Mouse (Mus musculus): ENCODE results near the gene Sipa1l2. TPM values are rescaled to one million over a fixed set of nuclear protein-coding genes. Genes with fewer than 3 reads are reported as not detected.

The Sipa1l2 gene
- polyA plus RNA-seq, 1 experiment: 35.6 TPM

- Histone ChIP-seq H3K4me3 (replicated peaks; ENCODE audit: insufficient read depth, low read depth, low read length) (no peak overlapping the region), H3K4me1 (ENCODE audit: control insufficient read depth, insufficient read depth, low read length) (no peaks in the 10 kb centered on the region; the same call in 1 of the 2 replicates), H3K27ac (ENCODE audit: insufficient read depth, low read length) (no peak overlapping the region), H3K27me3 (ENCODE audit: control insufficient read depth, insufficient read depth, low read length) (no peaks in the 10 kb centered on the region)
- no peak for DNase-seq
- 65% methylated on average over 7 of the region's 7 CpGs for WGBS
- TF ChIP-seq CTCF (IDR thresholded peaks at IDR 0.05; ENCODE audit: borderline replicate concordance, insufficient read depth, low read depth, low read length): no peak
- no peak for TF ChIP-seq POLR2A (IDR thresholded peaks at IDR 0.05; ENCODE audit: borderline replicate concordance, insufficient read depth, low read length)
Measured at GRCm38 (mm10) chr8:125435320-125436100, 134.1 kb downstream of the Sipa1l2 start.

- DNase-seq: no peak
- no peaks in the 10 kb centered on the region; the same call in 1 of the 2 replicates for H3K4me1 ChIP-seq (ENCODE audit: control insufficient read depth, insufficient read depth, low read length)
- 77% methylated on average over 8 of the region's 8 CpGs for WGBS
- TF ChIP-seq POLR2A (IDR thresholded peaks at IDR 0.05; ENCODE audit: borderline replicate concordance, insufficient read depth, low read length): no peak
- no peak for TF ChIP-seq CTCF (IDR thresholded peaks at IDR 0.05; ENCODE audit: borderline replicate concordance, insufficient read depth, low read depth, low read length)
- no peak overlapping the region for H3K4me3 ChIP-seq (replicated peaks; ENCODE audit: insufficient read depth, low read depth, low read length)
- H3K27ac ChIP-seq (ENCODE audit: insufficient read depth, low read length): no peak overlapping the region
- H3K27me3 ChIP-seq (ENCODE audit: control insufficient read depth, insufficient read depth, low read length): no peaks in the 10 kb centered on the region
Measured at GRCm38 (mm10) chr8:125434151-125434550, 135.5 kb downstream of the Sipa1l2 start.

DNA sequence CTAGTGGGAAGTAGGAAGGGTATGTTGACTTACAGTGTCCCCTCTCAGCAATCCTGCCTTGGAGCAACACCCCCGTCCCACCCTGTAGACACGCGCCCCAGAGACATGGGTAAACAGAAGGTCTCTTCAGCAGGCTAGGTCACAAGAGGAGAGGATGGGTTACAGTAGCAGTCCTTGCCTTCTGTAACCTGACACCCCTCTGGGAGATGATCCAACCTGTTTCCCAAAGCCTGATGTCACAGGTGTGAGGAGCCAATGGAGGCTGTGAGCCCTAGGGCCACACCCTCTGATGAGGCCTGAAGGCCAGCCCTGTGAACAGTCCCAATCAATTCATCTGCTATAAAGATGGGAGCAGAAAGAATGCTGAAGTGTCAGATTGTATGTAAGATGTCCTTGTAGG is 138.3 kb downstream of the Sipa1l2 start:
- DNase-seq: no peak
- WGBS: 94% methylated on average over 3 of the region's 3 CpGs
- no peak for TF ChIP-seq POLR2A (IDR thresholded peaks at IDR 0.05; ENCODE audit: borderline replicate concordance, insufficient read depth, low read length)
- TF ChIP-seq CTCF (IDR thresholded peaks at IDR 0.05; ENCODE audit: borderline replicate concordance, insufficient read depth, low read depth, low read length): no peak
- Histone ChIP-seq H3K27me3 (ENCODE audit: control insufficient read depth, insufficient read depth, low read length) (no peaks in the 10 kb centered on the region), H3K27ac (ENCODE audit: insufficient read depth, low read length) (no peak overlapping the region), H3K4me3 (replicated peaks; ENCODE audit: insufficient read depth, low read depth, low read length) (no peak overlapping the region), H3K4me1 (ENCODE audit: control insufficient read depth, insufficient read depth, low read length) (no peaks in the 10 kb centered on the region; the same call in 1 of the 2 replicates)

GRCm38 (mm10) chr8:125430796-125431195 is 138.8 kb downstream of the Sipa1l2 start:
- TF ChIP-seq CTCF (IDR thresholded peaks at IDR 0.05; ENCODE audit: borderline replicate concordance, insufficient read depth, low read depth, low read length) (no peak), POLR2A (IDR thresholded peaks at IDR 0.05; ENCODE audit: borderline replicate concordance, insufficient read depth, low read length) (no peak)
- Histone ChIP-seq H3K4me1 (ENCODE audit: control insufficient read depth, insufficient read depth, low read length) (no peaks in the 10 kb centered on the region; the same call in 1 of the 2 replicates), H3K27me3 (ENCODE audit: control insufficient read depth, insufficient read depth, low read length) (no peaks in the 10 kb centered on the region), H3K4me3 (replicated peaks; ENCODE audit: insufficient read depth, low read depth, low read length) (no peak overlapping the region), H3K27ac (ENCODE audit: insufficient read depth, low read length) (no peak overlapping the region)
- no peak for DNase-seq
- WGBS: 97% methylated on average over 5 of the region's 5 CpGs

DNA sequence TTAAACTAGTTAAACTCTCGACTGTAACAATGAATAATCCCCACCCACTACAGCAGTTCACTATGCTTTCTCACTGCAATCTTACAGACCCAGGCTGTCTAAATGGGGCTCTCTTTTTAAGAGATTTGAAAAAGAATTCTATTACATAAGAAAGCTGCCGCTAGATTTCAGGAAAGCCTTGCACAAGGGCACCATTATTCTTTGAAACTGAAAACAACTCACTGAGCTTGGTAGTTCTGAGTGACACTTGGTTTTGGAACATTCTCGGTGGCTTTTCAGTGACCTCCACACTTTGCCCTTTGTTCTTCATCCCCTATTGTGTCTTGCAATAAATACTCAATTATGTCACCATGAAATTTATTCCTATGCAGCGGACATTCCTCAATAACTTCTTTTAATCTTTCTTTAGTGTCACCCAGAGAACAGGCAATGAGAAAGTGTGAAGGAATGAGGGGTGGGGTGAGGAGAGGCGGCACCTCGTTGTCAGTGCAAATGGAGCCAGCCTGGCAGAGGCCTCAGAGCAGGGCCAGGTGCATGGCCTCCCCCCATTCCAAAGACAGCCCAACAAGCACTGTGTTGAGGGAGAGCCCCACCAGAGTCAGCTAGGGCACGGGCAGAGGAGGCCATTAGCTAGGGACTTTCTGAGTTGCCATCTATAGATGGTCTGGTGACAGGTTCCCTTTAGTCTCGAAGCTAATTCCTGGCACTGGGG is 140.5 kb downstream of the Sipa1l2 start:
- no peaks in the 10 kb centered on the region for H3K27me3 ChIP-seq (ENCODE audit: control insufficient read depth, insufficient read depth, low read length)
- H3K4me1 ChIP-seq (ENCODE audit: control insufficient read depth, insufficient read depth, low read length): no peaks in the 10 kb centered on the region
- 66% methylated on average over 8 of the region's 8 CpGs for WGBS
- no peak for TF ChIP-seq POLR2A (IDR thresholded peaks at IDR 0.05; ENCODE audit: borderline replicate concordance, insufficient read depth, low read length)
- no peak for TF ChIP-seq CTCF (IDR thresholded peaks at IDR 0.05; ENCODE audit: borderline replicate concordance, insufficient read depth, low read depth, low read length)
- H3K27ac ChIP-seq (ENCODE audit: insufficient read depth, low read length): no peak overlapping the region
- H3K4me3 ChIP-seq (replicated peaks; ENCODE audit: insufficient read depth, low read depth, low read length): no peak overlapping the region
- DNase-seq: no peak

GRCm38 (mm10) chr8:125423861-125424260 is 145.7 kb downstream of the Sipa1l2 start:
- DNase-seq: no peak
- no peaks in the 10 kb centered on the region for H3K27me3 ChIP-seq (ENCODE audit: control insufficient read depth, insufficient read depth, low read length)
- H3K27ac ChIP-seq (ENCODE audit: insufficient read depth, low read length): no peak overlapping the region
- 64% methylated on average over 10 of the region's 10 CpGs for WGBS
- H3K4me1 ChIP-seq (ENCODE audit: control insufficient read depth, insufficient read depth, low read length): peaks cover 8% of the 10 kb centered on the region
- H3K4me3 ChIP-seq (replicated peaks; ENCODE audit: insufficient read depth, low read depth, low read length): no peak overlapping the region
- TF ChIP-seq POLR2A (IDR thresholded peaks at IDR 0.05; ENCODE audit: borderline replicate concordance, insufficient read depth, low read length): no peak
- TF ChIP-seq CTCF (IDR thresholded peaks at IDR 0.05; ENCODE audit: borderline replicate concordance, insufficient read depth, low read depth, low read length): no peak

GRCm38 (mm10) chr8:125419202-125419830 is 150.3 kb downstream of the Sipa1l2 start:
- peaks cover 9% of the 10 kb centered on the region for H3K4me1 ChIP-seq (ENCODE audit: control insufficient read depth, insufficient read depth, low read length)
- no peak for TF ChIP-seq CTCF (IDR thresholded peaks at IDR 0.05; ENCODE audit: borderline replicate concordance, insufficient read depth, low read depth, low read length)
- no peak for TF ChIP-seq POLR2A (IDR thresholded peaks at IDR 0.05; ENCODE audit: borderline replicate concordance, insufficient read depth, low read length)
- WGBS: 36% methylated on average over 14 of the region's 14 CpGs
- no peak overlapping the region for H3K27ac ChIP-seq (ENCODE audit: insufficient read depth, low read length)
- no peak overlapping the region for H3K4me3 ChIP-seq (replicated peaks; ENCODE audit: insufficient read depth, low read depth, low read length)
- peak; percentile 66 to 70 for DNase-seq
- no peaks in the 10 kb centered on the region for H3K27me3 ChIP-seq (ENCODE audit: control insufficient read depth, insufficient read depth, low read length)
